Mouse (Mus musculus) testis, postnatal 10 days (tissue): Measurements from ENCODE around the gene Obp2b.
A peak's percentile ranks its signal among the peaks of the same experiment; 100 is the strongest.

ENCODE experiments used
- DNase-seq: peaks from one replicate; pipeline ENCODE4 v3.0.0; 2021; ENCODE audit warnings: low spot score

The Obp2b gene

DNA sequence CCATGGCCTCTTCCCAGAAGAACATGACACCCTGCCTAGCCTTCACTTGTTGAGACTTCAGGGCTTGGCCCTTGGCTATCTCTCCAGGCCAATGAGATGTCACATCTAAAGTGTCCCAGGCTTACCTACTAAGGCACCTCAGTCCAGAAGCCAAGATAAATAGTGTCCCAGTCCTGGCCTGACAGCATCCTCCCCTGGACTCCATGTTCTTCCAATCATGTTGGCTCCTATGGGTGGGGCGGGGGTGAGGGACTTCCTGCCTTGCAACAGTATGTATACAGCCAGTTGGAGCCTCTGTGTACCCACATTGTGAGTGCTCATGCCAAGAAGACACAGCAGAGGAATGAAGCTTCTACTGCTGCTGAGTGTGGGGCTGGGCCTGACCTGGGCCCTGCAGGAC is 39.9 kb downstream of the Obp2b start, which contains the start of gene Lcn11:
TSS of gene Lcn11 (plus strand) at position 301 of the 400 bp plus-strand sequence.
- DNase-seq = no peak

DNA sequence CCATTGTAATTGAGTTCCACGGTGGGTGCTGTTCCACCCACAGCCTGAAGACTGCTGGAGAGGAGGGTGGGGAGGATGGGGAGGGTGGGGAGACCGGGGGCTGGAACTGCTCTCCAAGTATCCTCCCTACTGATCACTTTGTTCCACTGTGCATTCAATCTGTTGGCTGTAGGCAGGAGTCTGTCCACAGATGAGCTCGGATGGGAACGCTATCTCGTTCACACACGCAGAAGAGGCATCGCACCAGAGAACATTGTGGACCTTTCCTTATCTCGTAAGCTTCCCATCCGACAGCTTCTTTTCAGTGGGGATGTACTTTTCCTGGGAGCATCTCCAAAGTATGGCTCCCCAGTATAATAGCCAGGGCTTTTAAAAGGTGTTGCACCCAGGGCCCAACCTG is 42.3 kb downstream of the Obp2b start:
- DNase-seq = no peak

DNA sequence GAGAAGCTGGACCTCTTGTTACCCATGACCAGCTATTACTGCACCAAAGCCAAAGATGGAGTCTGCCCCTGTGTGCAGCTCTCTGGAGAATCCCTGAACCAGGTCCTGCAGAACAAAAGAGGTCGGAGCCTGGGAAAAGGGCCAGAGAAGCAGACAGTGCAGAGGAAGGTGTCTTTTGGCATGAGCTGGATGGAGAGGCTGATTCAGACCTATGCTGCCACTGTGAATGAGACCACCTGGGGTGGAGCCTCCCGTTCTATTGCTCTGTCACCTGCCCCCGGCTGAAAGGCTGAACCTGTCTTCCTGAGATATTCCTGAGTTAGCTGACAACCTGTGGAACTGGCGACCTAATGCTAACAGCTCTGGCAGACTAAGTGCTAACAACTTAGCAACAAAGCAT is 44.1 kb downstream of the Obp2b start:
- DNase-seq = no peak

DNA sequence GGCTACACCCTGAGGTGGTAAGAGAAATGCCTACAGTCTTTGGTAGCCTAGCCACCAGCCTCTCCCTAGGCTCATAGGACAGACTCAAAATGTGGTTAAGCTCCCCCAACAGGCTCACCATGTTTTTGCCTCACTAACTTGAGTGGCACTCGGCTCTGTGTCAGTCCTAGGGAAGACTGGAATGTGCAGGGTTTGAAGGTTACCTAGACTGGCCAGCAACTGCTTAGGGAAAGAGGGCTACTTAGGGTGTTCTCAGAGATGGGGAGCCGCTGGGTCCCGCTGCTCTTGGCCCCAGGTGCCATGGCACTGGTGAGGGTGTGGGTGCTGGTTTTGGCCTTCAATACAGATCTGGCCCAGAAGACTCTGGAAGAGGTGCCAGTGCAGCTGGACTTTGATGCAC is 45.1 kb downstream of the Obp2b start, which contains the start of gene Gm13539:
TSS of gene Gm13539 (plus strand) at position 301 of the 400 bp plus-strand sequence.
- no peak for DNase-seq

DNA sequence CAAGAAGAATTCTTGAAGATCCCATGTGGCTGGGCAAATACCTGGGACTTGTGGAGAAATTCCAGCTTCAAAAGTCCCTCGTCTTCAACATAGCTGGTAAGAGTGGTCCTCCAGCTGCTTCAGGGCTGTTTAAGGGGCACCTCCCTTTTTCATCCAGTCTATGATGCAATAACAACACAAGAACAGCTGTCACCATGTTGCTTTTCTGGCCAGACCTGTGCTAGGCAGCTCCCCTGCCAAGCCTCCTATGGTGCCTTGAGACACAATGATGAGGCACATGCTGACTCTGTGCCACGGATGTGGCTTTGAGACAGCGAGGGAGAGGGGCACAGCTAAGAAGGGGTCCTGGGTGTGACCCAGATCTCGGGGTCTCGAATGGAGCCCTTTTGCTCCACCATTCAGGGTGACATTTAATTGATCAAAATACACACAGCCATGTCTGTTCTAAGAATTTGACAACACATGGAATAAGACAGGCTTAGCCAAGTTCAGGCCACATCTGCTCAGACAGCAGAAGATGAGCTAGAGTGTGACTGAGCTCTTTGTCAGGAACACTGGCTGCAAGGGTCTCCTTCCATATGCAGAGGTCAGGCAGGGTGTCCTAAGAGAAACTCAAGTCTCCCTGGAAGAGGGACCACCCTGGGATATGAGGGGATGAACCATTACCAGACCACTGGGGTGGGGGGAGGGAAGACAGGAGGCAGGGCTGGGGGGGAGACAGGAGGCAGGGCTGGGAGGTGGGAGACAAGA is 48.9 kb downstream of the Obp2b start:
- peak; percentile 22 for DNase-seq

DNA sequence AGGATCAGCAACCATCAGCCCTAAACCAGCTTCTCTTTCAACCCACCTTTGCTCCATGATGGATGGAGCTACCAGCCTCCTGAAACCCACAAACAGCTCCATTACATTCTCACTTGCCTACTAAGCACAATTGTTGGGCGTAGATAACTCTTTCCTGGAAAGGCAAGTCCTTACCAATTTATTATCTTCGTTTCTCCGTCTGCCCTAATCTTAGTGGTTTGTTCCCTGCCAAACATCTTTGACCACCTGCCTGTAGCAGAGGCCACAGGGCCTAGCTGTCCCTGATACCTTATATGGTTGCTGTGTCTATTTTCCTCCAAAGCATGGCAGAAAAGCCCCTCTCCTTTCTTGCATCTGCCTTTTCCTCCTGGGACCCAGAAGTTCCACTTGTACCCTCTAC is 52.3 kb downstream of the Obp2b start:
- peak; percentile 11 for DNase-seq
